Mouse (Mus musculus) lung, postnatal 25 days (tissue): ENCODE results near the gene Zmat5.

Experiments used
- DNase-seq: peaks from one replicate; pipeline ENCODE4 v3.0.0; 2022; ENCODE audit warnings: low spot score

Gene Zmat5

DNA sequence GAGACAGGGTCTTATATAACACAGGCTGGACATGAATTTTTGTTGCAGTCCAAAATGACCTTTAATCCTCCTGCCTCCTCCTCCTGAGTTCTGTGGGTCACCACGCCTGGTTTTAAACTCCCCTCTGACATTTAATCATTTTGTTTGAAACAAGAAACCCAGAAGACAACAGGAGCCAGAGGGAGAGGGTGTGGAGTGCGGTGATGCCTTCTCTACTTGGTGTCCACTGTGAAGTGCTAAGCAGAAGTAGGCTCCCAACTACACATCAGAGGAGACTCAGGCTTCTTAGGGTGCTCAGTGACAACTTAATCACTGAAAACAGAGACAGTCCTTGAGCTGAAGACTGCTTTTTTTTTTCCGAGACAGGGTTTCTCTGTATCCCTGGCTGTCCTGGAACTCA, 76.4 kb downstream of the Zmat5 start:
- DNase-seq, result no peak

DNA sequence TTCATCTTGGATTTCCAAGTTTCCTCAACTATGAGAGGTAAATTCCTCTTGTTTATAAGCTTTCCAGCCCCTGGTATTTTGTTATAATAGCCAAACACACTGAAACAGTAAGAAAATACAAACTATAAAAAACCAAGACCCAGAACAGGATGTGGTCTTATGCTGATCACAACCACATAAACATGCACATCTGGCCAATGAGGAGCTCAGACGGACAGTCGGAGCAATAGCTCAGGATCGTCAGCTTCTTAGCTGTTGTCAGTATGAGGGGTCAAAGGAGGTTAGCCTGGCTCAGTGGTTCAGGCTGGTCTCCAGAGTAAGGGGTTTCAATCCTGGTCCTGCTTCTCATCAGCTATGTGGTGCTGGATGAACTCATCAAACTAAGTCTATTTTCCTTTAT, 78.6 kb downstream of the Zmat5 start:
- no peak for DNase-seq

DNA sequence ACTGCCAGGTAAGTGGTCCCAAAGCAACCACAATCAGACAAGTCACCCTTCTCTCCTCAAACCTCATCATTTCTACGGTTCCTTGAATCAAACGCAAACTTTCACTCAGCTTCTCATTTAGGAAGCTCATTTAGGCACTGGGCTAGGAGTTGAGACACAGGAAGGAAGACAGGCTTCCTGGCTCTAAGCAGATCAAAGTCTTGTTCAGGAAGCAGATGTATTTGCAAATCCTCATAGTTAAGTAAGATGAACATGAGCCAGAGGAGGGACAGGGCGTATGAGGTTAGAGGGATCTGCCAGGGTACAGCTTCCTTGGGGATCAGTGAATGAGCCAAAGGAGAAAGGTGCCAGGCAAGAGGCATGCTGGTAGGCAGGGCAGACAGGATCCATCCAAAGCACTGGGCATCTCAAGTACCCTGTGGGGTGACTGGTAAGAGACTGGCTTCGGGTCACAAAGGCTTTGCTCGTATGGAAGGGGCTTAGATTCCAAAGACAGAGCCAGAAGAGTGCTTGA, 80.2 kb downstream of the Zmat5 start:
- peak; percentile 35 for DNase-seq
